Mouse (Mus musculus) natural killer cell, adult 2 months (primary cell): ENCODE results near the gene Neurod1.

Source experiments
- DNase-seq, 2 experiments: peaks; one replicate each; pipeline ENCODE4 v3.0.0; 2022; ENCODE audit warnings: low spot score in 2 of 2

The Neurod1 gene

DNA sequence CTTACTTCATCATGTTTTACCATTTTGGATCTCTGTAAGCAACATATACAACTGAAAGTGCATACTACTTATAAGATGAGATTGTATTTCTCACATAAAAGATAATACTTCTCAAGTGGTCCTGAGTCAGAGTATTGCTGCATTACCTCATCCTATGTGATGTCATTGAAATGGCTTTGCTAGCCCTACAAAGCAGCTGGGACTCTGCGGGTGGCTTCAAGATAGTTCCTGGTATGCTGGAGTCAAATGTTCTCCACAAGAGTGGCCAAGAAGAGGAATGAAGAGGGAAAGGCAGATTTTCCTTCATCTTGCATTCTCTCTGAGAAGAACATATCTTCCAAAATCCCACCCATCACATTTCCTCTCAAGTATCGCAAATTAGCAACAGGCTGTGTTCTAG, 13.2 kb downstream of the Neurod1 start:
- no peak for DNase-seq

DNA sequence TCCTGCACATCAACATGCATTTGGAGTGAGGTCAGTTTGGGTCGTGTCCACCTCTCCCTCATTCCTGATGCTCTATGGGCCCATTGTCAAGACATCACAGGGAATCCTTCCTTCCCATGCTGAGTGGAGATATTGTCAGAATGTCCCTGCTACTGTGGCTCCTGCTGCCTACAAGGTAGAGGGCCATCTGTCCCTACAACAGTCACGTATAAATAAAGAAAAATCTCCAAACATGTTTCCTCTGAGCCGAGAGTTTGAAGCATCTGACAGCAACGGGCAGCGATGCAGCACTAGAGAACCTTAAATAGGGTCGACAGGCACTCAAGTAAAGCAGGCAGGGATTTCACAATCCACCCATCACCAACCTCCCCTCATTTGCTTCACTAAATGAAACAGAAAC, 13.6 kb downstream of the Neurod1 start:
- no peak for DNase-seq

DNA sequence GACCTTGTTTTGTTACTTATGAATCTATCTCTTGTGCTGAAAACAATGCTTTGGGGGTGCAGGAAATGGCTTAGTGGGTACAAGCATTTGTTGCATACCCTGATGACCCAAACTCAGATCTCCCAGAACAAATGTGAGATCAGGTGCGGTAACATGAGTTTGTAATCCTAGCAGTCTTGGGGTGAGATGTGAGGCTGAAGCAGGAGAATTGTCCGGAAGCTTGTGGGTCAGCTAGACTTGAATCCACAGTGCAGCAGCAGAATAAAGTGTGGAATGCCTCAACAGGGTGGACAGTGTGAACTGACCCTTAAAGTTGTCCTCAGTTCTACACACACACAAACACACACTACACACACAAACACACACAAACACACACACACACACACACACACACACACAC, 14.3 kb downstream of the Neurod1 start:
- DNase-seq: no peak

DNA sequence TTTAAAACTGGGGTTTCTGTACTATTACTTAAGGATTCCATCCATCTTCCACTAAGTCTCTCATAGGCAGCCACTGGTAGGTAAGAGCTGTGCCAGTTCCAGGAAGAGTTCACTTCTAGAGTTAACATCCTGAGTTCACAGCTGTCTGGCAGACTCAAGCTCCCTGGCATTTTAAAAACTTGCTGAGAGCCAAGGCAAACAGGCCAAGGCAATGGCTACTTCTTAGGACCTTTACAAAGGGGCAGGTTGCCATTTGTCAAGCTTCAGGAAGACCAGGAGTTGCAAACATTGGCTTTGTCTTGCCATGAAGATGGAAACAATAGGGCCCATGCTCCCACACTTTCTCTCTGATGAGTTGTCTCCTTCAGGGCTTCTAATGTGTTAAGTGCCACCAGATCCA, 26.5 kb downstream of the Neurod1 start:
- DNase-seq: no peak

DNA sequence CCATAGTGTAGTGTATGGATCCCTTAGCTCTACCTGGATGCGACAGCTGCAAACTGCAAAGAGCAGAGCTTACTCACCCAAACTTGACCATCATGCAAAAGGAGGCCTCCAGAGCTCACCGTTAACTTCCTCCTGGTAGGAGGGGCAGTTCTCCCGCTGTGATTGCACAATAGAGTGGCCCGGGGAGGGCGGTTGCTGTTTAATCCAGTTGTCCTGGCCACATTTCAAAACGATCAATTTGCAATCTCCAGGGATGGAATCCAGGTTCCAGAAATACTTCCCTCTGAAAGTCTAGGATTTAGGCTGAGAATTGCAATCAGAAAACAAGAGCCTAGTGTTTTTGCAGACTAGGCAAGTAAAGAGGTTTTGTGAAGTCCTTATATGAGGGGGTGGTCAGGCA, 26.9 kb downstream of the Neurod1 start:
- DNase-seq: no peak

DNA sequence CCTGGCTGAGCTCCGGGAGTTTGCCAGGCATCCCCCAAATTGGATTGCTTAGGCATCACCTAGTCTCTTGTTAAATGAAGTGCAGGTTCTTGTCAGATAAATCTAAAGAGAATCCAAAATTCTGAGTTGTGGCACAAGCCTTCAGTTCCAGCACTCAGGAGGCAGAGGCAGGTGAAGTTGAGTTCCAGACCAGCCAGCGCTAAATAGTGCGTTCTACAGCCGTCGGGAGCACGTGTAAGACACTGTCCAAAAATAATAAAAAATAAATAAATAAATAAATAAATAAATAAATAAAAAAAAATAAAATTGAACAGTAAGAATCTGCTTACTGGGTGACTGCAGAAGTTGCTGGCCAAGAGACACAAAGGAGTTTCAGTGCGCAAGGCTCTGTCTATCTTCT, 27.4 kb downstream of the Neurod1 start:
- DNase-seq: no peak

DNA sequence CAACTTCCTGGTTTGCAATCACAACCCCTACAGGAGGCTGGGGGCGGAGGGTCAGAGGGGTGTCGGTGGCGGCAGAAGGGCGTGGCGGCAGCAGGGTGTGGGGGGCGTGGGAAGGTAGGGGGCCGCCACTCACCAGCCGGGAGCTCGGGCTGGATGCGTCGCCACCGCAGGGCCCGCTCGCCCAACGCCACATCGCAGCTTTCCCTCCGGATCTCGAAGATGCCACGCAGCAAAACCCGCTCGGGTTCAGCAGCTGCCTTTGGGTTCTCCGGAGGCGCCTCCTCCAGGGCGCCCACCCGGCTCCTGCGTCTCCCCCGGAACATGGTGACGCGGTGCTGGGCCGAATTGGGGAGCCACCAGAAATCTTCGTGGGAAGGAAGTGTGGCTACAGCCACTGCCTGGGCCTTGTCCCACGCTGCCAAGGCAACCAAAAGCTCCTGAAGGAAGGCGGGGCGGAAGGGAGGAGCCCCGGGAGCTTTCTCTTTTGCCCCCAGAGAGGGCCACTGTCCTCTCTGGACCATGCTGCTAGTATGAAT, 27.9 kb downstream of the Neurod1 start:
- no peak for DNase-seq

DNA sequence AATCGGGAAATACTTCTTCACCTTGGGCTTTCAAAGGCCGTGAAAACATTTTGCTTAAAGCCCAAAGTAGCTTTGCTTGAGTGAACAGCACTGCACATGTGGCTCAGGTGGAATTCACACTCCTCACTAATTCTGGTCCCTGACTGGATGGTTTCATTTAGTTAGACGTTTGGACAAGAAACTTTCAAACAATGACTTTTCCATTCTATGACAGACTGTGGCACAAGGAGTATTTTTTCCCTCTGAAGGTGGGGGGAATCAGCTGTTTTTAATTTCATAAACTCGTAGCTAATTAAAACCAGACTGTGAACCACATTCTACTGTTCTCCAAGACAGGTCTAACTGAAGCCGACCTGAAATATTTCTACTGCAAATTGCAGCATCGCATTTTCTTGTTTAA, 28.5 kb downstream of the Neurod1 start:
- no peak for DNase-seq

DNA sequence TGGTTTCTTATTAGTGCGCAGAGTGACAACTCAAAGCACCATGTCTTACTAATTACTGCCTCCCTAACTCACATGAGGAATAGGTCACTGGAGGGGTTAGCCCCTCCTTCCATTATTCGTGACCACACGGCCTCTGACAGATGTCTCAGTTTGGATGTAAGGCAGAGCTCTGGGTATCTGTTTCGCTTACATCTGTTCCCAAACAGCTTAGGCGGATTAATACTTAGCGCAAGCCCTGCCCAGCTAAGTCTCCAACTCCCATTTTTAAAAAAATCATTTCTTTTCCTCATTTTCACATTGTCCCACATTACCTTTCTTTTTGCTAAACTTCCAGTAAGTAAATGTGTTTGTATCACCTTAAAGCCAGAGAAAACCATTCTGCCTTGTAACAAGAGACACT, 34.9 kb downstream of the Neurod1 start:
- no peak for DNase-seq

DNA sequence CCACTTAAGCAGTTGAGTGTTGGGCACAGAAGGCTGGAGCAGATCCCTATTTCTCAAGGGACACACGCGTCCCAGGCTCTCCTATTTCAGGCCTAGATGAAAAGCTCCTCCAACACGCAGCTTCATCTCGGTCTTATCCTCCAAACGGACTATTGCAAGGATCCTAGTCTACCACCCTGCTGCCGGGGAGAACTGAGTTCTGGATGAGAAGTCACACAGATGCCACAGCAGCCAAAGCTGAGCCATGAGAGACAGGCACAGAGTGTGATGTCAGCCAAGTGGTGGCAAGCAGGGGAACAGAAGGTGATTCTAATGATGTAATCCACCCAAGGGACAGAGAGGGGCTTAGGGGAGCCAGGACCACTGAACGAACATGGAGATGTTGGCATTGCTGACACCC, 42.0 kb downstream of the Neurod1 start:
- no peak for DNase-seq

DNA sequence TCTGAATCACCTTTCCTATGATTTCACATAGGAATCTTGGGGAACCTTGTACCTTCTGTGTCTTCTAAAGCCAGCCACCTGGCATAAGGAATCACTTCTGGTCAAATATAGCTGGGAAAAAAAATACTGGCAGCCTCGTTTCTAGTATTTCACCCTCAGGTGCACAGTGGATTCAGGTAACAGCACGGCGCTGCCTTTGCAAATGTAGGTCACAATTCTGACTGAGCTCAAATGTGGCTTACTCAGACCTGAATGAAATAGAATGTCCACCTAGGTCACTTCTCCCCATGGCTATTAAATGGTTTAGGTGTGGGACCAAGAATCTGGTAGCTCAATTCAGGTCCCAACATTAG, 45.7 kb downstream of the Neurod1 start:
- DNase-seq: no peak

DNA sequence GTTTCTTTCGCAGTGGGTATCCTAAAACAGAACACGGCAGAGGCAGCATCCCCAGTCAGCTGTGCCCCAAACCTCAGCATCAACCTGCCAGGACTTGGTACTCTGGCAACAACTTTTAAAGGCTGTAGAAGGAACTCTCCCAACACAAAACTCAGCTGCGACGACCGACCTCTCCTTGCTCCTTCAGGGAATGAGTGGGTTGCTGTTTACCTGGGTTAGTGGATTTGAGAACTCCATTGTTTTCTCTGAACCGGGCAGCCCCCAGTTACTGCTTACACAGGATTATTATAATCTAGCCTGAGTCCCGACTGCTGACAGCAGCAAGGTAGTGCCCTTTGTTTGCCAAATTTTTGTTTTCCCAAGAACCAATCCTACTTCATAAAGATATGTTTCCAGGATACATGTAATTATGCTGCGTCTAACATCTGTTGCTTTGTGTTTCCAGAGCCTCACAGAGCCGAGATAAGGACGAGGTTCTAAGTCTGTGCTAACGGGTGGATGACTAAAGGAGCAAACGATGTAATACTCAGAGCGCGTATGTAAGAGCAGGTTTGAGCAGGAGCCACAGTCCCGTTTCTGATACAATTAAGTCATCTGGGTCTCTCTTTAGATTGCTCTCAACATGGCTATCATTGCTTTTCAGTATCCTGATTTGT, 46.2 kb downstream of the Neurod1 start:
- DNase-seq: no peak

DNA sequence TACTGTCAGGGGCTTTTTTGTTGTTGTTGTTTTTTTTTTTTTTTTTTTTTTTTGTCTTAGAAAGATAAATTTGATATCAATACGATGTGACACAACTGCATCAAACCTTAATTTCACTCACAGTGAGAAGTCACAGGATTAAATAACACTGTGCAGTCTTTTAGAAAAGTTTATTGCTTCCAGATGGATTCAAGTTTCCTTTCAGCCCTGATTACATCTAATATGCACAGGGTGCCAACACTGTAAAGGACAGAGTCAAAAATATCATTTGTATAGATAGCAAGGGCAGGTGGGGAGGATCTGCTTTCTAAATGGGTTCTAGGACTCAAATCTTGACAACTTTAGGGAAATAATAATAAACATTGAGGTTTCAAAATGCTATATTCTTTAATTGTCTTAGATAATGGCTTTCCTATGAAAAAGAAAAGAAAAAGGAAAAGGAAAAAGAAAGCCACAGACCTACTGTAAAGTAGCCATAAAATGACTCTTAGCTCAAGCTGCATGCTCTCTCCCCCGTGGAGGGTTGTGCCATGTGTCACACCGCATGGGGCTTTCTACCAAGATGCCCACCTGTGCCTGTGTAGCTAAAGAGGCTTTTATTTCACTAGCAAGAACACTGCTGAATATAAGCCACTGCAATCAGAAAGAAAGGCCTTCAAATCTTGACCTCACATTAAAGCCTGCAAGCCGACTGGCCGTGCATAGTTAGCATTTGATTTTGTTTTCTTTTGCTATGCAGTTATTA, 50.7 kb downstream of the Neurod1 start:
- no peak for DNase-seq
